Mouse (Mus musculus): ENCODE measurements at regions not wholly inside any gene's neighbourhood (a gene's known extent, or its start where the extent isn't known, plus 50 kb on each side); places are given as distances from the start of the nearest gene placed in this dataset.

- Histone ChIP-seq H3K4me3 (no peak overlapping the region), H3K36me3 (replicated peaks) (no peaks in the 10 kb centered on the region), H3K9ac (no peak overlapping the region), H3K4me1 (no peaks in the 10 kb centered on the region), H3K9me3 (no peaks in the 10 kb centered on the region), H3K27ac (no peak overlapping the region), H3K27me3 (replicated peaks) (no peaks in the 10 kb centered on the region), H3K4me2 (no peak overlapping the region)
- WGBS, result 62% methylated on average over 11 of the region's 11 CpGs
- ATAC-seq (replicated peaks), result peak; percentile 72
Measured at GRCm38 (mm10) chr13:92911660-92912284, 67.2 kb downstream of the Mtx3 start.

DNA sequence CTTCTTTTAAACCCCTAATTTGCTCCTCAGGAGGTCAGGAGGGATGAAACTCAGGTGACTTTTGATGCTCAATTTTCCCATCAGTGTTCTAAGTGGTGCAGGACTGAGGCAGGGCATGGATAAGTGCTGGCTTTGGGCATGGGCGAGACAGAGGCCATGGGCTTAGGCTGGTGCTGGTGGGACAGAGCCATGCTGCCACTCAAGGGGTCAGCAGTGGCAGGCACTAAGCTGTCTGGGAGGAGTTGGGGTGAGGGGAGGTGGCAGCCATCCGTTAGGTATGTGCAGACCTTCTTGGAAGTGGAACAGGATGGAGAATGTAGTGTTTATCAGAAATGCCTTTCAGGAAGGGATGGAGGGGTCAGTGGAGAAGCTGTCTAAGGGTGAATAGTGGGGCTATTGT lies 68.1 kb downstream of the Mtx3 start:
- ATAC-seq (replicated peaks), result no peak
- Histone ChIP-seq H3K4me2 (no peak overlapping the region), H3K4me3 (no peak overlapping the region), H3K36me3 (replicated peaks) (no peaks in the 10 kb centered on the region), H3K27me3 (replicated peaks) (no peaks in the 10 kb centered on the region), H3K9ac (no peak overlapping the region), H3K4me1 (no peaks in the 10 kb centered on the region), H3K27ac (no peak overlapping the region), H3K9me3 (no peaks in the 10 kb centered on the region)
- 80% methylated on average over 2 of the region's 2 CpGs for WGBS

- WGBS, result 97% methylated on average over 3 of the region's 3 CpGs
- Histone ChIP-seq H3K4me3 (no peak overlapping the region), H3K27me3 (replicated peaks) (no peaks in the 10 kb centered on the region), H3K27ac (no peak overlapping the region), H3K36me3 (replicated peaks) (no peaks in the 10 kb centered on the region), H3K4me2 (no peak overlapping the region), H3K9ac (no peak overlapping the region), H3K4me1 (no peaks in the 10 kb centered on the region), H3K9me3 (no peaks in the 10 kb centered on the region)
- no peak for ATAC-seq (replicated peaks)
Measured at GRCm38 (mm10) chr13:92914631-92915030, 70.1 kb downstream of the Mtx3 start.

- H3K27me3 ChIP-seq (replicated peaks), result no peaks in the 10 kb centered on the region
- 83% methylated on average over 2 of the region's 2 CpGs for WGBS
Measured at GRCm38 (mm10) chr13:92915221-92915839, 70.8 kb downstream of the Mtx3 start.

DNA sequence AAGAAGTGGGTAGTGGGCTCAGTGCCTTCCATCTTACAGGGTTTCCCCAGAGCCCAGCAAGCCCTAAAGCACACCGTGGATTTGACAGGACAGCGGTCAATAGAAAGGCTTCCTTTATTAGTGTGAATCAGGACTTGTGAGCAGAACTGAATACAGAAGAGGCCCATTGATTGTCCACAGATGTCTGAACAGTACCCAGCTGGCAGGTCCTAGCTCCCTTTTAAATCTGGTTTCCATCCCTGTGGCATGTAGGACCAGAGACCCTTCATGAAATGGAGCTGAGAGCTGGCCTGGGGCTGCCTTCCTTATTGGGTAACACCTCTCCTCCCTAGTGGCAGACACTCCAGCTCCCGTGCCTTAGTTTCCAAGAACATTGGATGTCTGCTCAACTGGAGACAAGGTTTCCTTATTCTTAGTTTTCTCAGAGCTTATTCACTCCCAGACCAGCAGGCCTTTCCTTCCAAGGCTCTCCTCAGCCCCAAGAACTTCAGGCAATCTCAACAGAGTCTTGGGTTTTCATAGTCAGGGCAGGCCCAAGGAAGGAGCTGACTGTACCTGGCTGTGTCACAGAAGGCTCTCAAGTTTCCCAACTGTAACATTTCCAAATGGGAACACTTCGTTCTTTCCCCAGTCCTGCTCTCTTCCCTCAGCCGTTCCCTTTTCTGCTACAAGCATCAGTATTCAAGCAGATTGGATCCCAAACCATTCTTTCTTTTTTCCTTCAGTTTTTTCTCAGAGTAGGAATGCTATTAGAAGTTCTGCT lies 71.6 kb downstream of the Mtx3 start:
- WGBS, result 90% methylated on average over 5 of the region's 5 CpGs
- no peaks in the 10 kb centered on the region for H3K36me3 ChIP-seq (replicated peaks)
- H3K4me1 ChIP-seq, result no peaks in the 10 kb centered on the region
- no peak overlapping the region for H3K4me2 ChIP-seq
- no peak for ATAC-seq (replicated peaks)
- H3K4me3 ChIP-seq, result no peak overlapping the region
- H3K27me3 ChIP-seq (replicated peaks), result no peaks in the 10 kb centered on the region
- no peak overlapping the region for H3K27ac ChIP-seq
- no peak overlapping the region for H3K9ac ChIP-seq
- no peaks in the 10 kb centered on the region for H3K9me3 ChIP-seq

More at GRCm38 (mm10) chr13:92915221-92915839, 70.8 kb downstream of the Mtx3 start:
- no peak overlapping the region for H3K4me2 ChIP-seq
- H3K4me3 ChIP-seq, result no peak overlapping the region
- no peaks in the 10 kb centered on the region for H3K36me3 ChIP-seq (replicated peaks)
- H3K9me3 ChIP-seq, result no peaks in the 10 kb centered on the region
- ATAC-seq (replicated peaks), result no peak
- H3K9ac ChIP-seq, result no peak overlapping the region
- H3K27ac ChIP-seq, result no peak overlapping the region
- H3K4me1 ChIP-seq, result no peaks in the 10 kb centered on the region

DNA sequence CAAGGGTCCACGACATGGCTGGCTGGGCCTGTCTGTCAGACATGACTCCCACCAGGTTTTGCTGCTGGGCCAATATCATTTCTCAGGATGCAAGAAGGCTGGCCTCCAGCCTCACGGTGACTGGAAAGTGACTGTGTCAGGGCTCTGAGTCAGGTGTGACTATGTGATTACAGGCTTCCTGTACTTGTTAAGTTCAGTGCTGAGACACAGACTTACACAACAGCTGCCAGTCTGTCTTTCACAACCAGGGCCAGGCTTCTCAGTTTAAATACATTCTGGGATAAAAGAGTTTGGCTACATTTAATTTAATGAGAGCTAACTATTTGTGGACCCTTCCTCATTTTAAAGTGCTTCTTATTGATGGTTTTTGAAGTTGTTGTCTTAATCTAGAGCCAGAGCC lies 75.3 kb downstream of the Mtx3 start:
- 94% methylated on average over 2 of the region's 2 CpGs for WGBS
- ATAC-seq (replicated peaks), result no peak
- Histone ChIP-seq H3K36me3 (replicated peaks) (no peaks in the 10 kb centered on the region), H3K27me3 (replicated peaks) (no peaks in the 10 kb centered on the region), H3K4me1 (no peaks in the 10 kb centered on the region), H3K4me2 (no peak overlapping the region), H3K27ac (no peak overlapping the region), H3K4me3 (no peak overlapping the region), H3K9ac (no peak overlapping the region), H3K9me3 (no peaks in the 10 kb centered on the region)

DNA sequence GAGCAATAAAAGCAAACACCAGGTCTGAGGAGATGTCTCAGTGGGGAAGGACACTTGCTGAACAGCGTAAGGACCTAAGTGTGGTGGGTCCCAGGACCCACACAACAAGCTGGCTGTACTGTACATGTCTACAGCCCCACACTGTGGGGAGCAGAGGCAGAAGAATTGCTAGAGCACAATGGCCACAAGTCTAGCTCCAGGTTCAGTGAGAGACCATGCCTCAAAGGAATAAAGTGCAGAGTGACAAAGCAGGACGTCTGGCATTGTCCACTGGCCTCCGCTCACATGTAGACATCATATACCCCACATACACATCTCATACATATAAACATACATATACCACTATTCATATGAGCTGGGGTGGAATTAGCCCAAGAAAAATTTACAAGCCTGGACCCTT lies 77.4 kb downstream of the Mtx3 start:
- no peak overlapping the region for H3K4me3 ChIP-seq
- 91% methylated on average over 3 of the region's 3 CpGs for WGBS
- no peak for ATAC-seq (replicated peaks)
- no peaks in the 10 kb centered on the region for H3K9me3 ChIP-seq
- no peak overlapping the region for H3K27ac ChIP-seq
- no peaks in the 10 kb centered on the region for H3K36me3 ChIP-seq (replicated peaks)
- no peak overlapping the region for H3K4me2 ChIP-seq
- H3K27me3 ChIP-seq (replicated peaks), result no peaks in the 10 kb centered on the region
- no peaks in the 10 kb centered on the region for H3K4me1 ChIP-seq
- H3K9ac ChIP-seq, result no peak overlapping the region

GRCm38 (mm10) chr13:92923496-92923895 lies 78.9 kb downstream of the Mtx3 start:
- H3K4me1 ChIP-seq, result no peaks in the 10 kb centered on the region
- no peak overlapping the region for H3K4me2 ChIP-seq
- no peaks in the 10 kb centered on the region for H3K9me3 ChIP-seq
- no peaks in the 10 kb centered on the region for H3K27me3 ChIP-seq (replicated peaks)
- H3K9ac ChIP-seq, result no peak overlapping the region
- no peaks in the 10 kb centered on the region for H3K36me3 ChIP-seq (replicated peaks)
- WGBS, result 83% methylated on average over 2 of the region's 2 CpGs
- no peak overlapping the region for H3K27ac ChIP-seq
- no peak overlapping the region for H3K4me3 ChIP-seq
- ATAC-seq (replicated peaks), result no peak

GRCm38 (mm10) chr13:92924021-92924420 lies 79.5 kb downstream of the Mtx3 start:
- Histone ChIP-seq H3K36me3 (replicated peaks) (no peaks in the 10 kb centered on the region), H3K27ac (no peak overlapping the region), H3K27me3 (replicated peaks) (no peaks in the 10 kb centered on the region), H3K9ac (no peak overlapping the region), H3K4me3 (no peak overlapping the region), H3K4me2 (no peak overlapping the region), H3K9me3 (no peaks in the 10 kb centered on the region), H3K4me1 (no peaks in the 10 kb centered on the region)
- no peak for ATAC-seq (replicated peaks)
- WGBS, result 82% methylated on average over 3 of the region's 3 CpGs

DNA sequence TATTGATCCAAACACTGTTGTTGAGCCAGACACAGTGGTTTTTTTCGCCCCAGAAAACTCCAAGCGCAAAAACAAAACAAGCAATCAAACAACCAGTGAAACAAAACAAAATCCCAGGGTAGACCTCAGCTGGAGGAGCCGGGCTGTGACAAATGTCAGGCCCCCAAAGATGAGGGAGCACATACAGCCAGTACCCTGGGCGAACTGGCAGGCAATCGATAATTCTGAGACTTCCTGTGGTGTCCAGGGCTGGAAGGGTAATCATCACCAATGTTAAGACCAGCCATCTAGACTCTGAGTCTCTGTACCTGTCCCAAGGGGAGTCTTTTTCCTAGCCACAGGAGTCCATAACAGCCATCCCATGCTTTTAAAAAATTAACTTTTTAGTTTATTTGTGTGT lies 80.6 kb downstream of the Mtx3 start:
- Histone ChIP-seq H3K4me1 (no peaks in the 10 kb centered on the region), H3K9me3 (no peaks in the 10 kb centered on the region), H3K4me2 (no peak overlapping the region), H3K27me3 (replicated peaks) (no peaks in the 10 kb centered on the region), H3K4me3 (no peak overlapping the region), H3K27ac (no peak overlapping the region), H3K36me3 (replicated peaks) (no peaks in the 10 kb centered on the region), H3K9ac (no peak overlapping the region)
- 88% methylated on average over 5 of the region's 5 CpGs for WGBS
- no peak for ATAC-seq (replicated peaks)

DNA sequence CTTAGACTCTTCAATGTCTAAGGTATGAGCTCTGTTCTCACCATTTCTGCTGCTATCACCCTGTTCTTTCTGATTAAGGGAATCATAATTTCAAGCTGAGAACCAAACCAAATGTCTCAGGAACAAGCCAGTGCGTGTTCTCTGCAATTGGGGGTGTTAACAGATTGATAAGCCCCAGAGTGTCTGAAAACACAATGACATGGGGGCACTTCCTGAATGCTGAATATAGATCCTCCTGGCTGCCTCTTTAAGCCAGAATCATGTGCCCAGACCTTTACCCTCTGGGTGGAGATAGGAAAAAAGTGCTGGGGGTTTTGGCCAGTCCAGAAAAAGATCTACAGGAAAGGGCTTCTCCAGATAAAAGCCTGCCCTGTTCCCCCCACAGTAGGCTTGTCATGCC lies 84.0 kb downstream of the Mtx3 start:
- ATAC-seq (replicated peaks), result no peak
- WGBS, result 83% methylated on average over 1 of the region's 1 CpGs
- H3K9me3 ChIP-seq, result no peaks in the 10 kb centered on the region

GRCm38 (mm10) chr13:92931696-92932095 lies 87.1 kb downstream of the Mtx3 start:
- H3K9ac ChIP-seq, result no peak overlapping the region
- 92% methylated on average over 2 of the region's 2 CpGs for whole genome bisulfite sequencing
- H3K4me1 ChIP-seq, result no peaks in the 10 kb centered on the region
- ATAC-seq (replicated peaks), result no peak
- H3K4me2 ChIP-seq, result no peak overlapping the region
- H3K9me3 ChIP-seq, result no peaks in the 10 kb centered on the region
- H3K4me3 ChIP-seq, result no peak overlapping the region
- no peak overlapping the region for H3K27ac ChIP-seq
- H3K36me3 ChIP-seq (replicated peaks), result no peaks in the 10 kb centered on the region
- no peaks in the 10 kb centered on the region for H3K27me3 ChIP-seq (replicated peaks)

More for the DNA sequence above, 84.0 kb downstream of the Mtx3 start:
- no peaks in the 10 kb centered on the region for H3K4me1 ChIP-seq
- no peak overlapping the region for H3K9ac ChIP-seq
- no peak overlapping the region for H3K27ac ChIP-seq
- no peak overlapping the region for H3K4me2 ChIP-seq
- H3K36me3 ChIP-seq (replicated peaks), result no peaks in the 10 kb centered on the region
- H3K4me3 ChIP-seq, result no peak overlapping the region
- H3K27me3 ChIP-seq (replicated peaks), result no peaks in the 10 kb centered on the region

DNA sequence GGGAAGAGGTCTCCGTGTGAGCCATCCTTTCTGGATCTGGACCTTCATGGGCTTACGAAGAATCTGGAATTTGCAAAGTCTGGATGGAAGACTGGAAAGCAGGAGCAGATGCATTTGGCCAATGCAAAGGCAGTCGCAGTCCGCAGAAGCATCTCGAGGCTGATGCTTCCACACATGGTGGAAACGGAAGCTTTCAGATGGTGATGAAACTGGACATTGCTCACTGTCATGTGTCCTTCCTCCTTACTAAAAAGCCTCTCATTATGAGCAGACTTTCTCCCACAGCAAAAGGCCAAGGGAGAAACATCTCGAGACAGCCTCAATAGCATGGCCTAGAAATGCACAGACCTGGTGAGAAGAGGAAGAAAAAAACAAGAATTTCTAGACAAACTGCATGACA lies 94.5 kb downstream of the Mtx3 start:
- Histone ChIP-seq H3K9ac (no peak overlapping the region), H3K36me3 (replicated peaks) (no peaks in the 10 kb centered on the region), H3K27me3 (replicated peaks) (no peaks in the 10 kb centered on the region), H3K27ac (no peak overlapping the region), H3K9me3 (no peaks in the 10 kb centered on the region), H3K4me1 (no peaks in the 10 kb centered on the region), H3K4me2 (no peak overlapping the region), H3K4me3 (no peak overlapping the region)
- 89% methylated on average over 7 of the region's 7 CpGs for WGBS
- no peak for ATAC-seq (replicated peaks)

Data from midbrain, embryonic 15.5 days (tissue).